Mouse (Mus musculus) stomach, embryonic 16.5 days (tissue): ENCODE measurements at regions not wholly inside any gene's neighbourhood (a gene's known extent, or its start where the extent isn't known, plus 50 kb on each side); places are given as distances from the start of the nearest gene placed in this dataset.

Experiments used
- ATAC-seq: fragments of 200-750 bp; cut with Nextera tagmentation; 2 replicates; pipeline ENCODE4 v1.8.0; 2017; ENCODE audit warnings: moderate number of reproducible peaks, moderate TSS enrichment; ENCODE audit not compliant: insufficient read depth, low FRiP score
- H3K27ac ChIP-seq: fragments of 300-500 bp; sonication (generic); 2 replicates; pipeline ENCODE4 v1.5.1; 2014; ENCODE audit warnings: low read length
- H3K27me3 ChIP-seq: fragments of 300-500 bp; sonication (generic); 2 replicates; pipeline ENCODE4 v1.6.1; 2014; ENCODE audit warnings: low read length, control low read depth, mixed read lengths; ENCODE audit not compliant: control insufficient read depth, insufficient read depth
- H3K36me3 ChIP-seq: fragments of 300-500 bp; sonication (generic); 2 replicates; pipeline ENCODE4 v1.6.1; 2014; ENCODE audit warnings: low read length; ENCODE audit not compliant: control insufficient read depth, insufficient read depth
- H3K4me1 ChIP-seq: fragments of 300-500 bp; sonication (generic); 2 replicates; pipeline ENCODE4 v1.6.1; 2014; ENCODE audit warnings: low read length, control low read depth, mixed read lengths; ENCODE audit not compliant: control insufficient read depth, insufficient read depth
- H3K4me2 ChIP-seq: fragments of 300-500 bp; sonication (generic); 2 replicates; pipeline ENCODE4 v1.6.1; 2014; ENCODE audit warnings: low read depth, low read length, mixed read lengths
- H3K4me3 ChIP-seq: fragments of 300-500 bp; sonication (generic); replicated peaks from 2 replicates; pipeline ENCODE4 v1.5.1; 2014; ENCODE audit warnings: mild to moderate bottlenecking, low read length
- H3K9ac ChIP-seq: fragments of 300-500 bp; sonication (generic); 2 replicates; pipeline ENCODE4 v1.6.1; 2014; ENCODE audit warnings: low read length
- H3K9me3 ChIP-seq: fragments of 300-500 bp; sonication (generic); replicated peaks from 2 replicates; pipeline ENCODE4 v1.6.1; 2016; ENCODE audit warnings: low read length, control low read depth; ENCODE audit not compliant: control insufficient read depth
- WGBS: fragments of 180-500 bp; shearing (Covaris S2); extraction: QIAGEN DNeasy Blood & Tissue Kit; methylation state at CpG from one replicate; pipeline ENCODE4 v1.1.7; 2014; 5-methylcytosine and 5-hydroxymethylcytosine counted together

DNA sequence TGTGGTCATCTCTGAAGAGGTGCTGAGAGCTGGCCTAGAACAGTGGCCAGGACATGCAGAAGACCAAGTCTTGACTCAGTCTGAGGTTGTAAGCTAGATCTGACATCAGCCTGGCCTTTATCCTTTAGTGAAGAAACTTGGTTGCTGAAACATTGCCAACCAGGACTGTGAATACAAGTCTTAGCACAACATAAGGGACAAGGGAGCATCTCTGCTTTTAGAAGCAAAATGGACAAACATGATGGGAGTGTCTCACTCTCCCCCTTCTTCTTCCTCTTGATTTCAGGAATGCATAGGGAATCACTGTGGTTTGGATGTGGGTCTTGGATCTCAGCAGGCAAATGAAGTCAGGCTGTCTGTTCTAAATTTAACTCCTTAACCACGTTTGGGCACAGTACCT is 529.1 kb upstream of the Tnc start:
- H3K9ac ChIP-seq = no peak overlapping the region
- H3K4me2 ChIP-seq = no peak overlapping the region
- H3K36me3 ChIP-seq = no peaks in the 10 kb centered on the region
- ATAC-seq = no peak
- no peak overlapping the region for H3K4me3 ChIP-seq
- H3K4me1 ChIP-seq = no peaks in the 10 kb centered on the region
- 29% methylated on average over 1 of the region's 1 CpGs for WGBS
- H3K9me3 ChIP-seq = no peaks in the 10 kb centered on the region
- no peaks in the 10 kb centered on the region for H3K27me3 ChIP-seq
- no peak overlapping the region for H3K27ac ChIP-seq

DNA sequence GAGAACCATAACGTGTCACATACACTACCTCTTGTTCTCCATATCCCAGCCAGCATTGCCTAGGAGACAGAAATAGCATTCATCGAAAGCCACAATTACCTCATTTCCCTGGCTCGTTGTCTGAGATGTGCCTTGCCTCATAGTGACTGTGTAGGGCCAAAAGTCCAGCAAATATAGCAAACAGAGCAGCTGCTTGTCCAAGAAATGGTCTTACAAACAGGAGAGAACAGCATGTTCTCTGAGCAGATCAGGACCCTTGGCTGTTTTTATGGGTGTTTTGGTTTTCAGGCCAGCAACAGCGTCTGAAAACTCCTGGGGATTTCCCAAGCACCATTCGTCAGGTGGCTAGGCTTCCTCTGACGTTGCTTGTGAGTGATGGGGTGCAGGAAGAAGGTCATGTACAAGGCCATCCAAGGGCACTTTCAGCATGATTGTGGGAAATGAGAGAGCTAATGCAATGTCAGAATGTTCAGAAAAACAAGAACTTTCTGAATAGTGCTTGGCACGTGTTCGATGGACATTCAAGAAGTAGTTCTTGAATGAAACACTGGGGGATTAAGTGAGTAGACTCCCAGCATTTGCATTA is 528.9 kb upstream of the Pappa start:
- WGBS = 54% methylated on average over 8 of the region's 8 CpGs
- Histone ChIP-seq H3K9me3 (no peaks in the 10 kb centered on the region), H3K4me3 (no peak overlapping the region), H3K4me1 (no peaks in the 10 kb centered on the region), H3K27me3 (no peaks in the 10 kb centered on the region), H3K36me3 (no peaks in the 10 kb centered on the region), H3K9ac (no peak overlapping the region), H3K27ac (no peak overlapping the region), H3K4me2 (no peak overlapping the region)
- peak; percentile 60 for ATAC-seq

DNA sequence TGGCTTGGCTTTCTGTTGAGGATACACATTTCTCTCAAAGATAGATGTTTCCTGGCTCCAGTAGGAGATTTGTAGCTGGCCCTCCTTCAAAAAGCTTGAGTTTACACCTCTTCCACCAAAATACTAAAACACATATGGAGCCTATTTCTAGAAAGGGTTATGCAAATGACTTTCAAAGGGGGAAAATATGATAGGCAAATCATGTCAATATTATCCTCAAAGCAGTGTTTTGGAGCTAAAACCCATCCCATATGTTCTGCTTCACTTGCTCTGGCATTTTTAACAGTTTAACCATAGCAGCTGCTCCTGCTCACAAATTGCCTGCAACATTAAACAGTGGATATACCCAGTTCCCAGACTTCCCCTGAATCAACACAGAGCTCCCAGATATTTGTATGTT is 525.5 kb upstream of the Pappa start:
- Histone ChIP-seq H3K4me3 (no peak overlapping the region), H3K27ac (peak overlapping the region; percentile 18; the same call in 1 of the 2 replicates)

DNA sequence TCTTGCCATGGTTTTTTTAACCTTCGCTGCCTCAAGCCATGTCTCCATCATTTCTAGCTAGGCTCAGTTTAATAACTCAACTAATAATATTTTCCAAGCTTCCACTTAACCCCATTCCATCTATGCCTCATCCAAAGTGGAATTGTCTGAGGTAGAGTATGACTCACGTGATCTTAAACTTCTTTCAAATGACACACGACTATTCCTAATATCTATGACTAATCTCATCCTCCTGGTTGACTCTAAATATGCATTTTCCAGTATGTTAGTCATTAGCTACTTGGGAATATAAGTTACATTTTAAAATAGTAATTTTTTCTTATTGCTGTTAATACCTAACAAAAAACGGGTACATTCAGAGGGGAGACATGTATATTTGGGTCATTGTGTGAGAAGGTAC is 524.8 kb upstream of the Pappa start:
- H3K27ac ChIP-seq = no peak overlapping the region
- H3K27me3 ChIP-seq = no peaks in the 10 kb centered on the region
- H3K4me1 ChIP-seq = no peaks in the 10 kb centered on the region
- 79% methylated on average over 4 of the region's 4 CpGs for WGBS
- no peaks in the 10 kb centered on the region for H3K9me3 ChIP-seq
- H3K36me3 ChIP-seq = no peaks in the 10 kb centered on the region
- no peak for ATAC-seq
- H3K9ac ChIP-seq = no peak overlapping the region
- H3K4me2 ChIP-seq = no peak overlapping the region
- no peak overlapping the region for H3K4me3 ChIP-seq

More for the DNA sequence above, 525.5 kb upstream of the Pappa start:
- Histone ChIP-seq H3K9ac (no peak overlapping the region), H3K4me2 (no peak overlapping the region), H3K27me3 (no peaks in the 10 kb centered on the region), H3K9me3 (no peaks in the 10 kb centered on the region), H3K4me1 (no peaks in the 10 kb centered on the region), H3K36me3 (no peaks in the 10 kb centered on the region)
- no peak for ATAC-seq

DNA sequence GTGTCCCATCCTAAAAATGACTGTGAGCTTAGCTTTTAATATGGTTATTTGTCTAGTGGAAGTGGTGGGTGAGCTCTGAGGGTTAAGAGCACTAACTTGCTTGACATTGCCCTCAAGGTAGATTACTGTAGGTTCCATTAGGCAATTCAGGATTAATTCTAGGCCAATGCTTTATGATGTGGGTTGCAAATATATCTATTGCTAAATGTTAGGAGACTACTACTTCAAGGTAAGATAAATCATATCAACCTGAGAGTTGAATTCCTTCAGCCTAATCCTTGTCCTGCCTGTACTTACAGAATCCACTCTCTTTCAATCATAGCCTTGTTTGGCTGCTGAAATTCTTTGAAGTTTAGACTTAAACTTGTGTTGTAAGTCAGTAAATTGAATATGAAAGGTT is 501.2 kb upstream of the Pappa start:
- Histone ChIP-seq H3K27me3 (no peaks in the 10 kb centered on the region), H3K4me1 (no peaks in the 10 kb centered on the region), H3K4me2 (no peak overlapping the region), H3K27ac (no peak overlapping the region), H3K9ac (no peak overlapping the region), H3K4me3 (no peak overlapping the region), H3K36me3 (no peaks in the 10 kb centered on the region), H3K9me3 (no peaks in the 10 kb centered on the region)
- ATAC-seq = no peak

DNA sequence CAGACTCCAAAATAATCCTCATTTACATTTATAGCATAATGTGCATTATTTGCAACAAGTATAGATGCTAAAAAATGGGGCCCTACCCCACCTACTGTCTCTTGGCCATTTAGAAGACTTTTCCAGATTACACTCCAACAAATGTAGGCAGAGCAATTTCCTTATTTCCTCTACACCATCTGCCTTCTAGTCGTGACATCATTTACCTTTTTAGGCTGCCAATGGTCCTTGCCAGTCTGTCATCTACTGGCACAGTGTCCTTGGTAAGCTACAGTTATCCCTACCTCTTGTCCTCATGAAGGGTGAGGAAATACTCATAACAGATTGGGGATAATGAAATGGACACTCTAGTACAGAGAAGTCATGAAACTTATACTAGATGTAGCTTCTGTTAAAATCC is 491.8 kb upstream of the Pappa start:
- Histone ChIP-seq H3K4me2 (no peak overlapping the region), H3K27ac (no peak overlapping the region), H3K9me3 (no peaks in the 10 kb centered on the region), H3K4me3 (no peak overlapping the region), H3K4me1 (no peaks in the 10 kb centered on the region), H3K27me3 (no peaks in the 10 kb centered on the region), H3K9ac (no peak overlapping the region), H3K36me3 (no peaks in the 10 kb centered on the region)
- no peak for ATAC-seq
- WGBS = 62% methylated on average over 1 of the region's 1 CpGs

DNA sequence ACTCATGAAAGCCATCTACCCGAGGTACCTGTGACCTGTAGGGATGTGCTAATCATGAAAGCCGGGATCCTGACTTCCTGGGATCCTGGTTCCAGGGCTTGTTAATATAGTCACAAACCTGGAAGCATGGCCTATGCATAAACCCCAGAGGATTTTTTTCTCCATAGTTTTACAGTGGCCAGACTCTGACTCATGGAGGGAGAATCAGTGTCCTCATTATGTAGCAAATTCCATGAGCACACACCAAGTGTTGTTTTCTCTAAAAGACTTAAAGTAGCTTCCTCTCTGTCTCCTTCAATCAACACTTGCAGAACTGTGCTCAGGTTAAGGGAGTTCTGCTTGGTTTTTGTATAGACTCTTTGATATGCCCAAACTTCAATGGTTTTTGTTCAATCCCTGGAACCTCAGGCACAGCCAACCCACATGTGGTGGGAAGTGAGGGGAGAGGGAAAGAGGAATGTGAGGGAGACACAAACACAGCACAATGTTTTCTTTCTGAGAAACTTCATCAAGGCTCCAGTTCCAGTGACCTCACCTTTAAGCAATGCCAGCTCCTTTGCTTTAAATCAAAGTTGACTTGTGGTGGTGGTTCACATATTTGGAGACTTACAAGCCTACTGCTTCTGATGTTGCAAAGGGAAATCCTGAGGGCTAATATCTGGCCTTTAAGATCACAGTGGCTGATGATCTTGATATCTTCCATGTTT is 488.6 kb upstream of the Pappa start:
- no peak overlapping the region for H3K9ac ChIP-seq
- no peak overlapping the region for H3K4me3 ChIP-seq
- H3K27ac ChIP-seq = no peak overlapping the region
- H3K27me3 ChIP-seq = no peaks in the 10 kb centered on the region
- H3K4me1 ChIP-seq = no peaks in the 10 kb centered on the region
- H3K9me3 ChIP-seq = no peaks in the 10 kb centered on the region
- ATAC-seq = no peak
- no peak overlapping the region for H3K4me2 ChIP-seq
- no peaks in the 10 kb centered on the region for H3K36me3 ChIP-seq
- WGBS = 87% methylated on average over 2 of the region's 2 CpGs

DNA sequence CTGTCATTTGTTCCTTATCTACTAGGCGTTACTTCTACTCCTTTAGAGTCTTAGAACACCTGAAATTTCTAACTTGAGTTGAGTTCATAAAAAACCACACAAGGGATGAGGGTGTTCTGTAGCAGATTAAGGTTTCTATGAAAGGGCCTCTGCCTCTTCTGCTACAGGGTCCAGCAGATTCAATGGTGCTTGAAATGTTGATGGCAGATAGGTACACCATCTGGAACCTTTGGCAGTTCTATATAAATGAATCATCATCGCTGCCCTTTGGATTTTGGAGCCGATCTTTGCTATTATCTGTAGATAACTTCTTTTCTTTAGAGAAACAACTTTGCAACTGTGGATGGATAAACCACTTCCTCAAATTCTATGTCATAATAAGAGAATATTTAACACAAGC is 483.9 kb upstream of the Pappa start:
- H3K4me3 ChIP-seq = no peak overlapping the region
- H3K9me3 ChIP-seq = no peaks in the 10 kb centered on the region
- 80% methylated on average over 3 of the region's 3 CpGs for WGBS
- H3K27me3 ChIP-seq = no peaks in the 10 kb centered on the region
- no peak overlapping the region for H3K9ac ChIP-seq
- no peaks in the 10 kb centered on the region for H3K4me1 ChIP-seq
- no peaks in the 10 kb centered on the region for H3K36me3 ChIP-seq
- H3K4me2 ChIP-seq = no peak overlapping the region
- no peak for ATAC-seq
- no peak overlapping the region for H3K27ac ChIP-seq

DNA sequence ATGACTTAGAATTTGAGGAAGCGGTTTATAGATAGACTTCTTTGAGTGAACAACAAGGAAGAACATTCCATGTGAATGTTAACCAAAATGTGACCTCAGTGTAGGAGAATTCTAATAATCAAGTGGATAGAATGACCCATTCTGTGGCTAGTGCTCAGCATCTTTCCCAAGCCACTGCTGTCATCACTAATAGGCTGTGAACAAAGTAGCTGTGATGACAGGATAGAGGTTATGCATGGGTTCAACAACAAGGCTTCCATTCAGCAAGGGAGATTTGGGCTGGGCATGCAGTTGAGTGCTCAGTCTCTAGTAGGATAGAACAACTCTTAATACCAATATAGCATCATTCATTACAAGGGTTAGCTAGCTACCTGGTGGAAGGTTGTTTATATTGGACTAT is 483.0 kb upstream of the Pappa start:
- Histone ChIP-seq H3K4me2 (no peak overlapping the region), H3K27me3 (no peaks in the 10 kb centered on the region), H3K9me3 (no peaks in the 10 kb centered on the region), H3K9ac (no peak overlapping the region), H3K4me1 (no peaks in the 10 kb centered on the region), H3K36me3 (no peaks in the 10 kb centered on the region), H3K4me3 (no peak overlapping the region), H3K27ac (no peak overlapping the region)
- WGBS = 84% methylated on average over 1 of the region's 1 CpGs
- ATAC-seq = no peak
